Mouse (Mus musculus) liver, postnatal 0 days (tissue): ENCODE results near the gene Ltbp1.

ENCODE experiments used
- CTCF ChIP-seq: sonication (generic); IDR thresholded peaks from 2 replicates; pipeline ENCODE4 v1.5.1; 2016; ENCODE audit warnings: antibody characterized with exemption, low read depth
- EP300 ChIP-seq: IDR thresholded peaks from 2 replicates; pipeline ENCODE4 v1.6.1; 2016; ENCODE audit warnings: antibody characterized with exemption, low read depth, mild to moderate bottlenecking

DNA sequence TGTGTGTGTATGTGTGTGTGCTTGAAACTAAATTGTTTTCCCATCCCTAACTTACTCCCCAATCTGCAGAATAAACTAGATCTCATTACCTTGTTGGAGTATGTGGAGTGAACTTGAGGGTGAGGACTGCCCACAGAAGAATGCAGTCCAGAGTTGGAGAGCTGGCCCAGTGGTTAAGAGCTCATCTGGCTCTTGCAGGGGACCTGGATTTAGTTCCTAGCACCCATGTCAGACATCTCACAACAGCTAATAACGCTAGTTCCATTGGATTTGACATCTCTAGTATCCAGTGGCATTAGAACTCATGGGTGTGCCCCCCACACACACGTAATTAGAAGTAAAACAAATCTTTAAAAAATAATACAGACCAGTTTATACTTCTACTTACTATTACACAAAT, 428.8 kb downstream of the Ltbp1 start:
- TF ChIP-seq CTCF (no peak), EP300 (no peak)
